8 mouse cellular contexts compared by ENCODE assay signal in the genomic region with DNA sequence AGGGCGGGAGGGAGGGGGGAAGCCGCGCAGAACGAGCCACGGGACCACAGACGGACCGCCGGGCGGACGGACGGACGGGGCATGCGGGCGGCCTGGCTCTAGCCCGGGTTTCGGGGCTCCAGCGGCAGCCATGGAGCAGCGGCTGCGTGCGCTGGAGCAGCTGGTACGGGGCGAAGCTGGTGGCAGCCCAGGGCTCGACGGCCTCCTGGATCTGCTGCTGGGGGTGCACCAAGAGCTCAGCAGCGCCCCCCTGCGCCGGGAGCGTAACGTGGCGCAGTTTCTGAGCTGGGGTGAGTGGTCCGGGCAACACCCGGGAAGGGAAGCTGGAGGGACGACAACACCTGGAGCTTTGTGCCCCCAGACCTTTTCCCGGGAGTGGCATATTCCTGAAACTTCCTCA. TPM values are rescaled to one million over a fixed set of nuclear protein-coding genes. Genes with fewer than 3 reads are reported as not detected.
DNase-seq lines count a peak whose midpoint lies in the region; ATAC-seq and TF ChIP-seq lines count a peak whose summit lies in the region.

No protein-coding gene starts in this region.

- WGBS in forebrain, embryonic 13.5 days, result 0% methylated on average over 31 of the region's 34 CpGs
- 1% methylated on average over 22 of the region's 34 CpGs for WGBS in limb, embryonic 13.5 days
- 0% methylated on average over 29 of the region's 34 CpGs for WGBS in midbrain, embryonic 13.5 days

- peak; percentile 86 for TF ChIP-seq CTCF in layer of hippocampus, adult 2 months (conservative IDR thresholded peaks at IDR 0.05)

- H3K4me2 ChIP-seq in forebrain, embryonic 13.5 days, result peak overlapping the region; percentile 71
- H3K4me2 ChIP-seq in limb, embryonic 13.5 days (replicated peaks), result peak overlapping the region; percentile 81
- H3K4me2 ChIP-seq in midbrain, embryonic 13.5 days (replicated peaks), result peak overlapping the region; percentile 61

- H3K4me1 ChIP-seq in forebrain, embryonic 13.5 days, result peaks cover 11% of the 10 kb centered on the region
- H3K4me1 ChIP-seq in limb, embryonic 13.5 days, result peaks cover 37% of the 10 kb centered on the region
- peaks cover 7% of the 10 kb centered on the region for H3K4me1 ChIP-seq in midbrain, embryonic 13.5 days (replicated peaks)

- peak overlapping the region; percentile 69 for H3K9ac ChIP-seq in forebrain, embryonic 13.5 days
- H3K9ac ChIP-seq in limb, embryonic 13.5 days, result peak overlapping the region; percentile 75
- peak overlapping the region; percentile 62 for H3K9ac ChIP-seq in midbrain, embryonic 13.5 days (replicated peaks)

- H3K9me3 ChIP-seq in forebrain, embryonic 13.5 days (replicated peaks), result no peaks in the 10 kb centered on the region
- H3K9me3 ChIP-seq in limb, embryonic 13.5 days, result no peaks in the 10 kb centered on the region
- no peaks in the 10 kb centered on the region for H3K9me3 ChIP-seq in midbrain, embryonic 13.5 days

- peak overlapping the region; percentile 60 for H3K4me3 ChIP-seq in layer of hippocampus, adult 2 months
- H3K4me3 ChIP-seq in forebrain, embryonic 13.5 days, result peak overlapping the region; percentile 56
- peak overlapping the region; percentile 66 for H3K4me3 ChIP-seq in limb, embryonic 13.5 days
- H3K4me3 ChIP-seq in midbrain, embryonic 13.5 days (replicated peaks), result peak overlapping the region; percentile 51

- peak; percentile 67 for ATAC-seq in forebrain, embryonic 13.5 days
- peak; percentile 50 to 61; a peak in 2 of 4 replicates for ATAC-seq in hematopoietic stem cell, adult 5-6 weeks (replicated peaks in 1 of 2; ENCODE audit: insufficient read depth in 1 of 2, low FRiP score in 2 of 2, low TSS enrichment in 1 of 2, low read depth in 1 of 2, poor library complexity in 2 of 2, severe bottlenecking in 2 of 2)
- peak; percentile 52 for ATAC-seq in limb, embryonic 13.5 days (ENCODE audit: low FRiP score, low read depth)
- ATAC-seq in midbrain, embryonic 13.5 days, result peak; percentile 56

- no peaks in the 10 kb centered on the region for H3K27me3 ChIP-seq in forebrain, embryonic 13.5 days
- no peaks in the 10 kb centered on the region for H3K27me3 ChIP-seq in limb, embryonic 13.5 days
- H3K27me3 ChIP-seq in midbrain, embryonic 13.5 days, result no peaks in the 10 kb centered on the region

- peak overlapping the region; percentile 77; the same call in 1 of the 2 replicates for H3K27ac ChIP-seq in layer of hippocampus, adult 2 months
- no peak overlapping the region for H3K27ac ChIP-seq in forebrain, embryonic 13.5 days
- H3K27ac ChIP-seq in limb, embryonic 13.5 days, result no peak overlapping the region
- no peak overlapping the region for H3K27ac ChIP-seq in midbrain, embryonic 13.5 days

- peaks cover 4% of the 10 kb centered on the region; the same call in 1 of the 2 replicates for H3K36me3 ChIP-seq in forebrain, embryonic 13.5 days (ENCODE audit: poor library complexity, severe bottlenecking)
- H3K36me3 ChIP-seq in limb, embryonic 13.5 days, result peaks cover 20% of the 10 kb centered on the region
- H3K36me3 ChIP-seq in midbrain, embryonic 13.5 days, result no peaks in the 10 kb centered on the region

- peak in 1 of 2 experiments; percentile 67 for DNase-seq in layer of hippocampus, adult 2 months (ENCODE audit: low spot score in 2 of 2)
- no peak for DNase-seq in layer of hippocampus, adult 8-10 months (ENCODE audit: low spot score in 2 of 2)
- peak; percentile 82 for DNase-seq in cerebellum, adult 11-12 months
- DNase-seq in spleen, postnatal 36 days (ENCODE audit: low spot score in 2 of 2), result peak; percentile 69 to 73

RNA-seq across cellular contexts. Expression of gene Cdc42bpg, which starts 0.3 kb away (rescaled TPM):
- total RNA-seq in layer of hippocampus, adult 2 months (2021), result 1 to 10 TPM; 5.0 to 5.6 TPM
- 1 to 10 TPM; 5.9 to 9.5 (median 6.5) TPM for total RNA-seq in layer of hippocampus, adult 8-10 months (2022)
- polyA plus RNA-seq in forebrain, embryonic 13.5 days (2015; fragmentation: Nextera tagmentation; extraction: Ambion mirVana), result 0.22 and 0.39 TPM in 2 replicates
- total RNA-seq in hematopoietic stem cell, adult 5-6 weeks (2017), result 2.9 and 4.3 TPM in 2 replicates
- 0.52 and 0.70 TPM in 2 replicates for polyA plus RNA-seq in limb, embryonic 13.5 days (2015; fragmentation: Nextera tagmentation; extraction: Ambion mirVana)
- 0.39 and 0.46 TPM in 2 replicates for polyA plus RNA-seq in midbrain, embryonic 13.5 days (2015; fragmentation: Nextera tagmentation; extraction: Ambion mirVana)

RNA-seq across cellular contexts. Expression of gene Men1, which starts 28.2 kb away (rescaled TPM):
- 10 to 100 TPM; 63.3 to 72.1 TPM for total RNA-seq in layer of hippocampus, adult 2 months (2021)
- total RNA-seq in layer of hippocampus, adult 8-10 months (2022), result 10 to 100 TPM; 60.0 to 74.4 (median 63.5) TPM
- 83.8 and 92.4 TPM in 2 replicates for polyA plus RNA-seq in forebrain, embryonic 13.5 days (2015; fragmentation: Nextera tagmentation; extraction: Ambion mirVana)
- 26.4 and 31.8 TPM in 2 replicates for total RNA-seq in hematopoietic stem cell, adult 5-6 weeks (2017)
- polyA plus RNA-seq in limb, embryonic 13.5 days (2015; fragmentation: Nextera tagmentation; extraction: Ambion mirVana), result 88.7 and 97.6 TPM in 2 replicates
- 74.4 and 81.1 TPM in 2 replicates for polyA plus RNA-seq in midbrain, embryonic 13.5 days (2015; fragmentation: Nextera tagmentation; extraction: Ambion mirVana)

RNA-seq across cellular contexts. Expression of gene Ehd1, which starts 30.1 kb away (rescaled TPM):
- total RNA-seq in layer of hippocampus, adult 2 months (2021), result 10 to 100 TPM; 80.2 to 82.3 TPM
- 10 to 100 TPM; 59.1 to 76.4 (median 70.3) TPM for total RNA-seq in layer of hippocampus, adult 8-10 months (2022)
- 74.3 and 75.6 TPM in 2 replicates for polyA plus RNA-seq in forebrain, embryonic 13.5 days (2015; fragmentation: Nextera tagmentation; extraction: Ambion mirVana)
- total RNA-seq in hematopoietic stem cell, adult 5-6 weeks (2017), result 18.4 and 28.4 TPM in 2 replicates
- 73.1 and 82.9 TPM in 2 replicates for polyA plus RNA-seq in limb, embryonic 13.5 days (2015; fragmentation: Nextera tagmentation; extraction: Ambion mirVana)
- 89.7 and 93.8 TPM in 2 replicates for polyA plus RNA-seq in midbrain, embryonic 13.5 days (2015; fragmentation: Nextera tagmentation; extraction: Ambion mirVana)

RNA-seq across cellular contexts. Expression of gene Map4k2, which starts 34.3 kb away (rescaled TPM):
- total RNA-seq in layer of hippocampus, adult 2 months (2021), result 100 to 1,000 TPM in 1 of 2 experiments, 10 to 100 TPM in 1; 81.9 to 105 TPM
- 100 to 1,000 TPM in 2 of 4 experiments, 10 to 100 TPM in 2; 85.0 to 114 (median 103) TPM for total RNA-seq in layer of hippocampus, adult 8-10 months (2022)
- polyA plus RNA-seq in forebrain, embryonic 13.5 days (2015; fragmentation: Nextera tagmentation; extraction: Ambion mirVana), result 11.3 and 15.4 TPM in 2 replicates
- total RNA-seq in hematopoietic stem cell, adult 5-6 weeks (2017), result 71.5 and 88.1 TPM in 2 replicates
- polyA plus RNA-seq in limb, embryonic 13.5 days (2015; fragmentation: Nextera tagmentation; extraction: Ambion mirVana), result 11.8 and 15.5 TPM in 2 replicates
- polyA plus RNA-seq in midbrain, embryonic 13.5 days (2015; fragmentation: Nextera tagmentation; extraction: Ambion mirVana), result 13.6 and 17.1 TPM in 2 replicates

RNA-seq across cellular contexts. Expression of gene Sf1, which starts 56.9 kb away (rescaled TPM):
- total RNA-seq in layer of hippocampus, adult 2 months (2021), result 100 to 1,000 TPM; 208 to 222 TPM
- 100 to 1,000 TPM; 209 to 234 (median 222) TPM for total RNA-seq in layer of hippocampus, adult 8-10 months (2022)
- 134 and 139 TPM in 2 replicates for polyA plus RNA-seq in forebrain, embryonic 13.5 days (2015; fragmentation: Nextera tagmentation; extraction: Ambion mirVana)
- 298 and 325 TPM in 2 replicates for total RNA-seq in hematopoietic stem cell, adult 5-6 weeks (2017)
- 130 and 148 TPM in 2 replicates for polyA plus RNA-seq in limb, embryonic 13.5 days (2015; fragmentation: Nextera tagmentation; extraction: Ambion mirVana)
- polyA plus RNA-seq in midbrain, embryonic 13.5 days (2015; fragmentation: Nextera tagmentation; extraction: Ambion mirVana), result 120 and 128 TPM in 2 replicates

Comparison
In these comparisons a context has a peak if more than half of its experiments do, and no peak if none do; other contexts are left out.
1. DNase-seq: peak in cerebellum, adult 11-12 months (single experiment) and spleen, postnatal 36 days (2 of 2); none in layer of hippocampus, adult 8-10 months (0 of 2).
2. Peak in every context shown above with its lines, with median percentiles within 50 percentile points of each other: H3K4me3 ChIP-seq, ATAC-seq, H3K4me2 ChIP-seq and H3K9ac ChIP-seq.